Mouse (Mus musculus) cerebellum, postnatal 36 days (tissue): ENCODE measurements at regions not wholly inside any gene's neighbourhood (a gene's known extent, or its start where the extent isn't known, plus 50 kb on each side); places are given as distances from the start of the nearest gene placed in this dataset.

Source experiments
- DNase-seq, 2 experiments: peaks; one replicate each; pipeline ENCODE4 v3.0.0; 2021 to 2022; ENCODE audit warnings: mixed read lengths in 2 of 2

- DNase-seq = no peak
These were observed 95.9 kb upstream of the Tmtc4 start for GRCm38 (mm10) chr14:123079733-123080132.

GRCm38 (mm10) chr14:123078804-123079203 lies 95.0 kb upstream of the Tmtc4 start:
- no peak for DNase-seq

- DNase-seq = no peak
These were observed 82.5 kb upstream of the Tmtc4 start for GRCm38 (mm10) chr14:123066344-123066743.

- no peak for DNase-seq
These were observed 81.7 kb upstream of the Tmtc4 start for GRCm38 (mm10) chr14:123065566-123065965.

- DNase-seq = no peak
These were observed 81.3 kb upstream of the Tmtc4 start for GRCm38 (mm10) chr14:123065136-123065535.

GRCm38 (mm10) chr14:123062908-123063307 lies 79.1 kb upstream of the Tmtc4 start:
- no peak for DNase-seq

- no peak for DNase-seq
These were observed 73.1 kb upstream of the Tmtc4 start for GRCm38 (mm10) chr14:123056976-123057375.

- no peak for DNase-seq
These were observed 64.6 kb upstream of the Tmtc4 start for GRCm38 (mm10) chr14:123048451-123048850.

GRCm38 (mm10) chr14:123040046-123040445 lies 56.2 kb upstream of the Tmtc4 start:
- no peak for DNase-seq

GRCm38 (mm10) chr14:123037444-123037843 lies 53.6 kb upstream of the Tmtc4 start:
- DNase-seq = no peak
